Mouse (Mus musculus) adrenal gland, postnatal 10 days (tissue): ENCODE results near the gene Srf. TPM values are rescaled to one million over a fixed set of nuclear protein-coding genes. Genes with fewer than 3 reads are reported as not detected.

ENCODE experiments used
- DNase-seq: peaks from one replicate; pipeline ENCODE4 v3.0.0; 2021; ENCODE audit warnings: mixed read lengths
- total RNA-seq, 2 experiments: library from RNA; stranded (reverse); gene quantifications; 2 replicates each; pipeline ENCODE4 v1.2.3; 2021

Srf gene
- total RNA-seq, 2 experiments from 2014 or later = 33.6 to 37.6 TPM

DNA sequence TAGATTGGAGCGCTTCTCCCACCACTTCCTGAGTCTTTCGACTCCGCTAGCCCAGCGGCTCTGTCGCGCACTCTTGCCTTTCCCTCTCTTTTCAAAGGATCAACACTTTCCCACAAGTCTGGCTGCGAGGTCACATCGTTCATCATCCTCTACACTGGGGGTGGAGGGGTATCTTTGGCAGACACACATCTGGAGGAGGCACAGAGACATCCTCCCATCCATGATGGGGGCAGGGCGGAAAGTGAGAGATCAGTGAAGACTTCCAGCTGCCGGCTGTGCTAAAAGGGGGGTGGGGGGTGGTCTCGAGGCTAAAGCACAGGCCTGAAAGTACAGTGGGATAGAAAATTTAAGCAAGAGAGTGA lies 590 bp upstream of the Srf start:
- DNase-seq = peak; percentile 59

DNA sequence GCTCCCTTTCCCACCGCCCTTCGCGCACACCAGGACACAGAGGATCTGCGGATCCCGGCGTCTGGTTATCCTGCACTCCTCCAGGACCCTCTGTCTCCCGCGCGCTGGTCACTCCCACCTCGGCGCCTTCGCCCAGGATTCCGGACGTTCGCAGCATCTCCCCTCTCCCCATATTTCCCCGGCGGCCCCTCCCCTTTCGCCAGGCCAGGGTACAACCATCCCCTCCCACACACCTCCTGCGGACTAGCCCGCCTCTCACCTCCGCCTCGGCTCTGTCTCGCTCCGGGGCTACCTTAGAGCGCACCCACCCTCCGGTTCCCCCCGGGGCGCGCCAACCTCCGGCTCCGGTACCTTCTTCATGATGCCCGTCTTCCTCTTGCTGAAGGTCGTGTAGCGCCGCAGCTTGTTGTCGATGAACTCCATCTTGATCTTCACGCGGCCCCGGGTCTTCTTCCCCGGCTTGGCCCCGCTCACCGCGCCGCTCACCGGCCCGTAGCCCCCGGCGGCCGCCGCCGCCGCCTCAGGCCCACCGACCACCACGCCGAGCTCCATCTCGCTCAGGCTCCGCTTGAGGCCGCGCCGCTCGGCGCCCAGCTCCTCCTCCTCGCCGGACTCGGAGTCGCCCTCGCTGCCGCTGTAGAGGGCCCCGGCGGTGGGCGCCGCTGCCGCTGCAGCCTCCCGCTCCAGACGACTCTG lies 850 bp downstream of the Srf start:
- DNase-seq = peak; percentile 47

DNA sequence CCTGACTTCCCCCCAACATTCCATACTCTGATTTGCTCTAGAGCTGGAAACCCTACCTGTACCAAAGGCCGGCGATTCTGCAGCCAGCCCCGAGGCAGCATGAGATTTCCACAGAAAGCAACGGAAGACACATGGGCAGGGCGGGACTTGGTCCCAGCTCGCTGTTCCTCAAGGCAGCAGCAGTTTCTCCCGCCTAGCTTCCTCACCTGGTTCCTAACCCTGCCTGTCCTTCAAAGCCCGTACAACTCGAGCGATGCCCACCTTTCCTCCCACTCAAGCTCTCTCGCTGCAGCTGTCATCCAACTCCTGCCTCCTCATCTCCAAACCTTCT lies 1.4 kb downstream of the Srf start:
- peak; percentile 65 for DNase-seq

DNA sequence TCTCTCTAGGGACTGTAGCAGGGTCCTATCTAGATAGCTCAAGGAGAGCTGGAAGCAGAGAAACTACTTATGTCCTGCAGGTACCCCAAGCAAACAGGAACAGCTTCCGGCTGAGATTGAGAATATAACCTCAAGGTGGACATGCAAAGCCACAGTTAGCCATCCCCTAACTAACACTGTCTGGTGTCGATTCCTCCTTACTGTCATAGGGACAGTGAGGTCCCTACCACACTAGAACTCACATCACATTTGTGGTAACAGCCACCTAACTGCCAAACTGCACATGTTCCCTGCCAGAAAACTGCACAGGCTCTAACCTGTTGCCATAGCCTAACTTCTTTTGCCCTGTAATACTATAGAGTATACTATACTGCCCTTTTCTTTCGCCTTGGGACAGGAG lies 2.0 kb downstream of the Srf start:
- DNase-seq = no peak

DNA sequence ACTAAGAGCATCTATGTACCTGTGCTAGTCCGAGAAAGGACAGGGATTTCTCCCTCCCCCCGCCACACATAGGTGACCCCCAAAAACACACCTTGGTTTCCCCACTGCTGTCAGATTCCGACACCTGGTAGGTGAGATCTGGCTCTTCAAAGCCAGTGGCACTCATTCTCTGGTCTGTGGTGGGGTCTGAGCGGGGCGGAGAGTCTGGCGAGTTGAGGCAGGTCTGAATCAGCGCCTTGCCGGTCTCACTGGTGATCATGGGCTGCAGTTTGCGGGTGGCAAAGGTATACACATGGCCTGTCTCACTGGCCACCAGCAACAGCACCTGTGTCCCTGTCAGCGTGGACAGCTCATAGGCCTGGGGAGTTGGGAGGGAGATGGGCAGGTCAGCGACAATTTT lies 2.5 kb downstream of the Srf start:
- DNase-seq = no peak

DNA sequence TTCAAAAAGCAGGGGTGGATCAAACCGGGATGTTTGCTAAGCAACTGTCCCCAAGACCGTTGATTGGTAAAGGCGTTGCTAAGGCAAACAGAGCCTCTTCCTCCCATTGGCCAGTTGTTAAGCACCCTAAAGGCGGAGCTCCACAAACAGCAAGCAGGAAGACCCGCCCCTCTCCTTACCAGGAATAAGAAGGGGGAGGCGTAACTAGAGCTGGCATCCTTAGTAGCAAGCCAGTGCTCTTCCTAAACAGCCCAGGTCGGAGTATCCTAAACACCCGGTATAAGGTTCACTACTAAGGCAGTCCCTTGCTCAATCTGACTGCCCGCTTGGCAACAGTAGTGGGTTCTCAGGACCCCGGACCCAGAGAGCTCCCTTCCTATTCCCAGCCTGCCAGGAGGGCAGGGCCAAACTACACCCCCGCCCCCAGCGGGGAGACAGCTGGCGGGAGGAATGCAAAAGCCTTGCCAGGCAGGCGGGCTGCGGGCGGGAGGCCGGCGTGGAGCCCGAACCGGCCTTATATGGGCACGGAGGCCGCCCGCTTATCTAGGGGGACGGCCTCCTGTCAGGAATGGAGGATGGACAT lies 3.0 kb downstream of the Srf start:
- DNase-seq = peak; percentile 92

DNA sequence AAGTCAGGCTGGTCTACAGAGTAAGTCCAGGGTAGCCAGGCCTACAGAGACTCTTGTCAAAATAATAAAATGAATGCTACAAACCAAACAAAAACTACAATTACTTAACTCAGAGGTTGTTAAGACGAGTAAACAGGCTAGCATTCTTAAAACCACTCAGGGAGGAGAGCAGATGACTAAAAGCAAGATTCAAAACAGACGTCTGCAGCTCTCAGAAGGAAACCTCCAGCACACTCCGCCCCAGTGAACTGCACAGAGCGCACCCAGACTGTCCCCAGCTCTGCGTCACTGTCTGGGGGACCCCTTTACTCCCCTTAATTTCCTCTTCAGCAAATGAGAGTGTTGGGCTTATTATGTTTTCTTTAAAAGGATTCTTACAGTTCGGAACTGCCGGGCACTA lies 3.8 kb downstream of the Srf start:
- DNase-seq = no peak

DNA sequence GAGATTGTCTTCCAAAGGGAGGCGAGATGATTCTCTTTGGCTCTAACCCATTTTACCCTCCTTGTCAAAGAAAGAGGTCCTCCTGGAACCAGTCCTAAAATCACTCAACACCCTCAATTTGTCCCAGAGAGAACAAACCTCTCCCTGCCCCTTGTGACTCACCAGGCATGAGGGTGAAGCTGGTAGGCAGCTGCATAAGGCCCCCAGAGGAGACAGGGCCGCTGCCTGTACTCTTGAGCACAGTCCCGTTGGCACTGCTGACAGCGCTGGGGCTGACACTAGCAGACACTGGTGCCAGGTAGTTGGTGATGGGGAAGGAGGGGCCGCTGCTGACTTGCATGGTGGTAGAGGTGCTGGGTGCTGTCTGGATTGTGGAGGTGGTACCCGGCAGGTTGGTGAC lies 4.6 kb downstream of the Srf start:
- DNase-seq = no peak

DNA sequence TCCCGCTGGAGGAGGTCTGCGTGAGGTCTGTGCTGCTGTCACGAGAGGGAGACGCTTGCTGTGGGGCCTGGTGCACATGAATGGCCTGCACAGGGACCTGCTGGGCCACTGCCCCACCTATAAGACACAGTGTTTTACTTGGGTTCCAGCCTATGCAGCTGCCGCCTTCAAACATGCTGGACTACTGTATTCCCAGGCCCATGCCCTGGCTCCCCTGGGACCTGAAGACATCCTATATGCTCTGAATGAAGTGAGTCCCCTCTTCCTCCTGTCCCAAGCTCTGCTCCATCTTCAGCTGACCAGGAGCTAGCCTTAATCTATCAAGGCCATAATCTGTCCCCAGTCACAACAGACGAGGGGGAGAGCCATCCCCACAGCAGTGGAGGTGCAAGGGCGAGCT lies 5.1 kb downstream of the Srf start:
- no peak for DNase-seq

DNA sequence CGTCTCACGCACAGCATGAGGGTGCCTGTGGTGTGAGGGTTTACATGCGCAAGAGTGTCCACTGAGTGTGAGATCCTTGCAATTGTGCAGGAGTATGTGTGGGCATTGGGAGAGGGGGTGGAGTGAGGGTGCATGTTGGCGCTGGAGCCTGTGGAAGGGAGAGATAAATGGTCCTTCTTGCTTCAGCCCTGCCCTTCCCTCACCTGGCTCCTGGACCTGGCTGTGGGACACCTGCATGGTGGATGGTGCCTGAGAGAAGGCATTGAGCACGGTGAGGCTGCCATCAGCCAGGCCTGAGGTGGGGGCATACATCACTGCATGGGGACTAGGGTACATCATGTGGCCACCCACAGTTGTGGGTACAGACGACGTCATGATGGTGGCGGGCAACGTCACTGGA lies 6.3 kb downstream of the Srf start:
- no peak for DNase-seq

DNA sequence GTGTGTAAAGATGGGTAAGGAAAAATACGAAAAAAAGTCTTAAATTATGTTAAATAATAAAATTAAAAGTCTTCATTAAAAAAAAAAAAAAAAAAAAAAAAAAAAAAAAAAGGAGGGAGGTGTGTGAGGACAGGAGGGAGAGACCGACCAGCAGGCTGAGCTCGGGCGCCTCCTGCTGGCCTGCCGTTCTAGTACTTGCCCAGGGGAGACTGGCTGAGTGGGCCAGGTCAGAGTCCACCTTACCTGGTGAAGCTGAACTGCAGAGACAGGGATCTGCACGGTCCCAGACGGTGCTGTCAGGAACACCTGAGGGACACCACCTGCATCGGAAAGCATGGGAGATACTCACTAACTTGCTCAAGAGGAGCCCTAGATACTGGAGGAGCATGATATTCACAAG lies 6.8 kb downstream of the Srf start:
- DNase-seq = peak; percentile 62

DNA sequence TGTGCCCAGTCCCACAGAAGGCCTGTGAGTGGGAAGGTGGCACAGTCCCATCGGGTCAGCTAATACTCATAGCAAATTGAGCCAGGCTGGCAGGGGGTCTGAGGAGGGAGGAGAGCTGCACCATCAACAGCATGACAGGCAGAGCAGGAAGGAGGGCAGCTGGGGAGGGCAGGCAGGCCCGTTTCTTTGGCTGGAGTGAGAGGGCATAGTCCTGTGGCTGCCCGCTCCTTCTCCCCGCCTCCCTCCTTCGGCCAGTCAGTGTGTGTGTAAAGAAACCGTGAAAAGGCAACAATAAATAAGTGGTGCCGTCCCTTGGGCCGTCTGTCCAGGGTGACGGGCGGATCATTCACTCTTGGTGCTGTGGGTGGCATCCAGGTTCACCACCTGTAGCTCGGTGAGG lies 7.2 kb downstream of the Srf start:
- no peak for DNase-seq

DNA sequence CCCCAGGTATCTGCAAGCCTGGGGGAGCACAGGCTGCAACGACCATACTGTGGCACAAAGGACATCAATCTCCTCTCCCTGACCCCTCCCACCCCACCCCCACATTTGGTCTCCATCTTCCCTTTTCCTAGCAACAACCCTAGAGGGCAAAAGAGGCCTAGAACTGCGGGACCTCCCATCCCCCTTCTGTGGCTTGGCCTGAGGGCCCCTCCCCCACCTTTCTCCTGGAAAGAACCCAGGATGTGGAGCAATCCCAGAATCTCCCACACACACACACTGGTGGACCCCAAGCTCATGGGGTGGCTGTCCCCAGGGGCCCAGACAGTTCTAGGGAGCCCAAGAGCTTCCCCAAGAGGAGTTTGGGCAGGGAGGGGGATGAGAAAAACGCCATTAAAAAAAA lies 8.1 kb downstream of the Srf start:
- DNase-seq = no peak

DNA sequence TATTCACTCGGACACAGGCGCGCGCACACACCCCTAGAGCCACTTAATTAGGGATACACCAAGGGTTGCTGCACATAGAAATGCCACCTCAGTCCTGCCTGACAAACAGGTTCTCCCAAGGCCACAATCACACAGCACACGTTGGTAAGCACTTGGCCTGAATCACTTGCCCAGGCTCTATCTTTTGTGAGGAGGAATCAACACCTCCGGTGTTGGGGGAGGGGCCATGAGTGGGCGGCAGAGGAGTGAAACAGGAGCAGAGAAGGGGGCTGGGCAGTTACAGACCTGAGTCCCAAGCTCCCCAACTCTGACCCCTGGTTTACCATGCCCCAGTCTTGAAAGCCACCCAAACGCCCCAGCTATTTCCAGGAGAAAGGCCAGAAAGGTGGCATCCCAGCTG lies 9.0 kb downstream of the Srf start:
- no peak for DNase-seq

DNA sequence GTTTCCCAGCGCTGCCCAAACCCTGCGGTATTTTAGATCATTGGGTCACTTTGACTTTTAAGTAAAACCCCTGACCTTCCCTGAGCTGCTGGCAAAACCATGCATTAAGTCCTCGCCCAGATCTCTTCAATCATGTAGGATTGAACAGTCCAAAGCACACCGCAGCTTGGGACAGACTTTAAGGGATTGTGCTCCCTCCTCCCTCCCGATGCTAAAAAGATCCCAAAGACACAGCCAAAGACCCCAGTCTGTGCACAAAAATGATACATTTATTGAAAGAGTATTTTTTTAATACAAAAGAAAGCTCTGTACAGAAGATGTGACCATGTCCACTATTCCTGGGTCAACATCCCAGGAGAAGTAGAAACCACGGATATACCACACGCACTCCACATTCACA lies 9.4 kb downstream of the Srf start:
- no peak for DNase-seq

DNA sequence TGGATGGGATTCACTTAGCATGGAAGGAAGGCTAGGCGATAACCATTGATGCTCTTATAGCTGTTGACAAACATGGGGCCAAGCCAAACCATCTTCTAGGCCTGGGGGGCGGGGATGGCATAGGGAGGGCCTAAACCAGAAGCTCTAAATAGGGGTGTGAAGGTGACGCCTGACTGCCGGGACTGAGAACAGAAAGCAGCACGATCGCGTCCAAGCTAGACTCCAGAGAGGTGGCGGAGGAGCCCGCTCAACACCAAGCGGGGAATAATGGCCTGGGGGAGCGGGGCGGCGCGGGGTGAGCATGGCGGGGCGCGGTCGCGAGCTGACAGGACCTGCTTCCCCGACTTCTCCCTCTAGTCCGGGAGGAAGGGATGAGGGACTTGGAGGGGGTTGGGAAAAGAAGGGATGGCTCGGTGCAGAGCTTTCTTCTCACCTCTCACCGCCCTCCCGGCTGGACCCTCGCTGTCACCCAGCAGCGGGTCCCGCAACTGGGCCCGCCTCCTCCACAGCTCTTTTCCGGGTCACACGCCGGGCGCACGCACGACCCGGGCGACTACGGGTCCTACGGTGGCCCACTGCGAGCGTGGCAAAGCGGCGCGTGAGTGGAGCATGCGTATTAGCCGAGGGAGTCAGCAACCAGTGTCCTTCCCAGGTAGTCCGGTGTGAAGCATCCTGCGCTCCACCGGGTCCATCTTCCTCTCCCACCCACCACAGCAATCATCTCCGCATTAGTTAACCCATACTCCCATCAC lies 10.0 kb downstream of the Srf start, which contains the start of gene Cul9:
TSS of gene Cul9 (minus strand) at position 576 of the 752 bp plus-strand sequence.
- DNase-seq = peak; percentile 88

DNA sequence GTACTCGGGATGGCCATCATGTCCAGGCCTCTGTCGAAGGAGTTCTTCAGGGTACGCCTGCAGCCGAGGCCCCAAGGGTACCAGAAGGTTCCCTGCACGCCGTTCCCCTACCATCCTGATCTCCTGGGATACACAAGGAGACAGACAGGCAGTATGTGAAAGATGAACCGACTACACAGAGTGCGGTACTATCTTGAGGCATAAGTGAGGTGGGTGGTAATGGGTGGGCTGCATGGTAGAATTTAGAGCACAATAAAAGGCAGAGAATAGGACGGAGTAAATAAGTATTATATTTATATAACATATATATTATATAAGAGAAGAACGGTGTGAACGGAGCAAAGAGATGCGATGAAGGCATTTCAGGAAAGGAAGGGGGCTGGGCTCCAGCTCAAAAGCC lies 12.3 kb downstream of the Srf start:
- no peak for DNase-seq

DNA sequence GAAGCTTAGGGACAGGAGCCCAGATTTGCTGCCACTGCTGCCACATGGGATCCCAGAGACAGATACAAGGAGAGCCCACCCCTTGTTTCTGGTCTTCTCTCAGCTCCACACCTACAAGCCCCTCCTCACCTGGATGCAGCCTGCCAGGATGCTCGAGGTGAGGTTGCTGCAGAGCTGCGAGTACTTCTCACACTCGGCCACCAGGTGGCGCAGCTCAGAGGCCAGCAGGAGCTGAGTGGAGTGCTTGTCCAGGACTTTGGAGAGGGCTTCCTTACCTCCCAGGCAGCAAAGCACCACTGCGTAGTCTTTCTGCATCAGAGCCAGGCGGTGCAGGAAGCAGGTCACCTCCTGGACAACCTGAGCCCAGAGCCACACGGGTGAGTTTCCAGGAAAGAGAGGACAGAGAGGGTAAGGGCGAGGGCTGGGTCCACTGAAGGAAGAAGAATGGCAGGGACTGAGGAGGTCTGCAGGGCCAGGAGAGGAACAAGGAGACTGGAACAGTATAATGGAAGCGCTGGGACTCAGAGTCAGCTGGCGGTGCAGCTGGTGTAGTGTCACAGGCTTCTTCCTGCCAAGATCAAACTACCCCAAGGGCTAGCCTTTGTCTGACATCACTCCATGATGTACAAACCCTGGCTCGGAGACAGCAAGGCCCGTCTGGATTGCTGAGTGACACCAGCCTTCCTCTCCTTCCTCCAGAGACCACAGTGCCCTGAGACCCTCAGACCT lies 30.2 kb downstream of the Srf start:
- DNase-seq = peak; percentile 85

DNA sequence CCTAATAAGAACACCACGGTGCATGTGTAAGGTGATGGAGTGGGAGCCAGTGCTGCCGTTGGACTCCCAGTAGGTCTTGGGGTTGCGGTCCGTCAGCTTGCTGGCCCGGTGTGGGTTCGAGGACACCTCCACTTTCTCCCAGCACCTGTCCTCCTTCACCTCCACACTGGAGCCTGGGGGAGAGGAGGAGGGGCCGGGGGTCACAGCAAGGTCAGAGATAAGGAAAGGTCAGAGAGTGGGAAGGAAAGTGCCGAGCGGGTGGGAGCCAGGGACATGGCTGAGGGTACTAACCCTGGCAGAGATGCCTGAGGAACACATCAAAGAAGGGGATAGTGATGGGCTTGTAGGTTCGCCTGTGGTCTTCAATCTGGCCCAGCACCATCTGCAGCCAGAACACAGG lies 30.9 kb downstream of the Srf start:
- DNase-seq = no peak

DNA sequence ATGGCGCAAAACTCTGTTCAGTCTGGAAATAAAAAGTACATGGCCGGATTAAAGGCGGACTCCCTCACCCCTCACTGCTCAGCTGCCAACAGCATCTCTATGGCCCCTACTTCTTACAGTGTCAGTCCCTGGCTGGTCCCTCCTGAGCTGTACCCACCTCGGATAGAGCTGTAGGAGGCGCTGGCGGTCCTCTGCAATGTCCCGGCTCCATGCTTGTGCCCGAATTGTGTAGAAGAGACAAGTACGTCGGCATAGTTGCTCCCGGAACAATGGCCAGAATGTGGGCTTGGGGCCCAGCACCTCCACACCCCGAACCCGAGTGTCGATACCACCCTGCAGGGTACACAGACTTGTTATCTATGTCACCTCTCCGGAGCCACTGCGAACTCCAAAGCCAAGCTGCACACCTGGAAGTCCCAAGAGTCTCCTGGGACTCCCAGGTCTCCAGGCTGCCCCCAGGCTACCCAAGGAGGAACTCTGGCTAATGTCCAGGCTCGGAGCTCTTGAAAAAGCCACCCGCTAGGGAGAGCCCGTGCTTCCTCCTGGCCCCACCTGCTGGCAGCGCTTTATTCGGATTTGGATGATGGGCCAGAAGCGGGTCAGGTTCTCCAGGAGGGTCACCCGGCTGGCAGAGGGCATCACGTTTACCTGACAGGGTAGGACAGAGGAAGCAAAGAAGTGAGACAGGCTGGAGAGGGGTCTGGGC lies 33.9 kb downstream of the Srf start:
- no peak for DNase-seq

DNA sequence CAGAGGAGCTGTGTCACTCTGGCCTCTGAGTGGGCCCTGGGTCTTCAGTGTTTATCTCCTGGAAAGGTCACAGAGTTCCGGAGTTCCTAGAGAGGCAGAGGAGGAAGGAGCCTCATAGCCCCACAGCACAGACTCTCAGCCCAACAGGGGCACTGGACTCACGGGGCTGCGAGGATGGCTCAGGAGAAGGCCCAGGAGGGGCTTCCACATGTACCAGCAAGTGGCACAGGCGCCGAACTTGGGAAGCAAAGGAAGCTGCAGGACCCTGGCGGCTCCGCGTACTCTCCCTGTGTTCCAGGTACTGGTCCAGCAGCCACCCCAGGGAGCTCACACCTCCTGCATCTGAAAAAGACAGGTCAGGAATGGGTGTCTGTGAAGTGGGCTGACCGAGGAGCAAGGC lies 34.8 kb downstream of the Srf start:
- DNase-seq = no peak

DNA sequence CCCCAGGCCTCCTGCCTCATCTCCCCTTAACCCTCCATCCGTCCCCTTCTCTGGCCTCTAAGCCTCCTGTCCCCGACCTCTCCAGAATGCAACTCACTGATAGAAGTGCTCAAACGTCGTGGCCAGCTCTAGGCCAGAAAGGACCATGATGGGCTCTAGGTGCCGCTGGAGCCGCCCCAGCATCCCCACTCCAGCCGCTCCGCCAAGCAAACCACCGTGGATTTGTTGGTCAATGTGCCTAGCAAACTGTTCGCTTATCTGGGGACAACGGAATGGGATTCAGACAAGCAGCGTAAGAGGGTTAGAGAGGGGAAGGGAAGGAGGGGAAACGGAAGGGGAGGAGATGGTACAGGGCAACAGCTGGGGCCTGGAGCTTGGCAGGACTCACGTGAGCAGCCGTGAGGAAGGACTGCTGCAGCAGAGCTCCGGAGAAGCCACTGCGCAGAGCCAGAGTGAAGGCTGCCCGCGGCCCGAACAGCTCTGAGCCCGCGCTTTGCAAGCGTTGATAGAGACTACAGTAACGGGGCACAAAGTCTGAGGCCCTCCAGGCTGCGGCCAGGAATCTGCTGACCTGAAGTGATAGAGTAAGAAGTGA lies 35.5 kb downstream of the Srf start:
- DNase-seq = no peak
